Mouse (Mus musculus) midbrain, embryonic 11.5 days (tissue): Measurements from ENCODE around the gene Rtel1. TPM values are rescaled to one million over a fixed set of nuclear protein-coding genes. Genes with fewer than 3 reads are reported as not detected.

Source experiments
- ATAC-seq: fragments of 200-750 bp; cut with Nextera tagmentation; 2 replicates; pipeline ENCODE4 v1.8.0; 2017; ENCODE audit warnings: moderate TSS enrichment, moderate library complexity; ENCODE audit not compliant: low FRiP score
- DNase-seq: peaks from one replicate; pipeline ENCODE4 v3.0.0; 2015; ENCODE audit warnings: low spot score; ENCODE audit errors: missing footprints
- H3K27ac ChIP-seq: fragments of 300-500 bp; sonication (generic); 2 replicates; pipeline ENCODE4 v1.5.1; 2014; ENCODE audit warnings: low read depth, low read length
- H3K27me3 ChIP-seq: fragments of 300-500 bp; sonication (generic); 2 replicates; pipeline ENCODE4 v1.6.1; 2014; ENCODE audit warnings: mild to moderate bottlenecking, low read length, moderate library complexity, mixed read lengths; ENCODE audit not compliant: control insufficient read depth, insufficient read depth
- H3K36me3 ChIP-seq: fragments of 300-500 bp; sonication (generic); 2 replicates; pipeline ENCODE4 v1.6.1; 2014; ENCODE audit warnings: mild to moderate bottlenecking, low read length, moderate library complexity, mixed read lengths; ENCODE audit not compliant: control insufficient read depth, insufficient read depth
- H3K4me1 ChIP-seq: fragments of 300-500 bp; sonication (generic); 2 replicates; pipeline ENCODE4 v1.6.1; 2014; ENCODE audit warnings: low read length; ENCODE audit not compliant: control insufficient read depth, insufficient read depth
- H3K4me2 ChIP-seq: fragments of 300-500 bp; sonication (generic); 2 replicates; pipeline ENCODE4 v1.6.1; 2014; ENCODE audit warnings: mild to moderate bottlenecking, moderate library complexity
- H3K4me3 ChIP-seq: fragments of 300-500 bp; sonication (generic); 2 replicates; pipeline ENCODE4 v1.5.1; 2014; ENCODE audit warnings: low read depth, low read length
- H3K9ac ChIP-seq: fragments of 300-500 bp; sonication (generic); 2 replicates; pipeline ENCODE4 v1.6.1; 2014; ENCODE audit warnings: low read length
- H3K9me3 ChIP-seq: fragments of 300-500 bp; sonication (generic); 2 replicates; pipeline ENCODE4 v1.6.1; 2016; ENCODE audit warnings: low read length; ENCODE audit not compliant: control insufficient read depth
- WGBS: fragments of 180-500 bp; shearing (Covaris S2); extraction: QIAGEN DNeasy Blood & Tissue Kit; methylation state at CpG from one replicate; pipeline ENCODE4 v1.1.7; 2014; 5-methylcytosine and 5-hydroxymethylcytosine counted together
- polyA plus RNA-seq: library from polyadenylated mRNA; unstranded; fragments of >200 nt; fragmentation: Nextera tagmentation; extraction: Ambion mirVana; gene quantifications from 2 replicates; pipeline ENCODE4 v1.2.1, GENCODE M21; 2014

Gene Rtel1
- polyA plus RNA-seq, 1 experiment from 2014 or later, result 57.8 TPM

DNA sequence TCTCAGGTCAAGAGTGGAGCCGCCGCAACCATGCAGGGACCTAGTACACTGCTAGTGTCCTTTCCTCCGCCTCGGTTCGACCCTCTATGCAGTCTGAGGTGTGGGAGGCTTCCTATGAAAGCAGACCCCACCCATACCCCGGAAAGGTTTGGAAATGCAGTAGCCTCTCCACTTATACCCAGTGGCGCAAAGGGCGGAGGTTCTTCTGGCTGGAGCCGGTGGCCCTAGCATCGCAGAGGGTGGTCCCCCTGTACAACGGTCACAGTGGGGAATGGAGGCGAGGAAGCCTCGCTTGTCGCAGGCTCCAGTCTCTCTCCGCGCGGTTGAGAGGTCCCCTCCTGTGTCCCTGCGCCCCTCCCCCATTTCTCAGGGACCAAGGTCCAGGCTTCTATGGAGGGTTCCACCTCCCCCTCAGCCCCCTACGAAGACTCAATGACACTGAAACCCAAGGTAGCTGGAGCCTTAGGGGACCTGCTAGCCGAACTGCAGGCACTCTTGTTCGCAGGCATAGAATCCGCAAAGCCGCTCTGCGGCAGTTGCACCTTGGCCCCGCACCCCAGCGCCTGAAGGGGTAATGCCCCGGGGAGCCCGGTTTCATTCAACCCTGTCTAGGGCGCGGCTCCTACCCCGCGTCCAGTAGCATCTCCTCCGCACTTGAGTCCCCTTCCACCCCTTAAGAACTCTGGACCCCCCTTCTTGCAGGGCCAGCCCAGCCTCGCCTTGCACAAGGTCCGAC, 6.0 kb upstream of the Rtel1 start:
- no peaks in the 10 kb centered on the region for H3K36me3 ChIP-seq
- H3K4me3 ChIP-seq, result peak overlapping the region; percentile 65
- peak; percentile 86 for ATAC-seq
- no peaks in the 10 kb centered on the region; the same call in 1 of the 2 replicates for H3K27me3 ChIP-seq
- WGBS, result 1% methylated on average over 35 of the region's 35 CpGs
- DNase-seq, result peak; percentile 97
- peak overlapping the region; percentile 81 for H3K27ac ChIP-seq
- H3K4me1 ChIP-seq, result peaks cover 9% of the 10 kb centered on the region
- H3K9ac ChIP-seq, result peak overlapping the region; percentile 91
- no peaks in the 10 kb centered on the region for H3K9me3 ChIP-seq
- H3K4me2 ChIP-seq, result peak overlapping the region; percentile 88

DNA sequence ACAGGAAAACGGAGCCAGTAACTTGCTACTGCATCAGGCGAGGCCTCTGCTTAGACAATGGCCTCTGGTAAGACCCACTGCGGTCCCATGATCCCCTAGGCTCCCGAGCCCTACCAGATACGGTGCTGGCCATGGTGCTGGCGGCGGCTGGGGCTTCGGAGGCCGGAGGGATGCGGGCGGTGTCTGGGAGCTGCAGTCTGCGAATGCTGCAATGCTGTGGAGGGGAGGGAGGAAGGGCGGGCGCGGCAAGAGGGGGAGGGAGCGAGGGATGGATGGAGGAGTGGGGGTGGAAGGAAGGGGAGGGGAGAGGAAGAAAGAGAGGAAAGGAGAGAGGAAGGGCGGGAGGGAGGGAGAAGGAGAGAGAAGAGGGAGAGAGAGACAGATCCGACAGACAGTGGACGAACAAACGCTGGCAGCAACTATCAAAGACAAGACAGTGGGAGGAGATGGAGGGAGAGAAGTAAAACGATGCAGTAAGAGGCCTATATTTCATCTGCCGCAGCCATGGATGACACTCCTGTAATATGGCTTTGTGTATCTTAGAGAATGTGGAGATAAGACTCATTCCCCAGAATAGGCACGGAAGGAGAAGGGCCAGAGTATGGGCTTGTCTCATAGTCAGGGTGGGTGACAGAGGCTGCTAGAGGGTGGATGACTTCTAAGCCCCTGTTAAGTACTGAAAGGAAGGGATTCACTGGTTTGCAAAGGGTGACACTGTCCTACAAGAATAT, 5.3 kb upstream of the Rtel1 start, which contains the start of gene Stmn3:
Gene Stmn3, minus strand, starts transcription at position 421 of the 731 bp plus-strand sequence.
- peak; percentile 86 for DNase-seq
- Histone ChIP-seq H3K4me2 (peak within 1 kb of the TSS; percentile 88), H3K36me3 (no peaks in the 10 kb centered on the region), H3K9ac (peak within 1 kb of the TSS; percentile 91), H3K4me3 (peak within 1 kb of the TSS; percentile 65), H3K9me3 (no peaks in the 10 kb centered on the region), H3K4me1 (peaks cover 12% of the 10 kb centered on the region), H3K27me3 (no peaks in the 10 kb centered on the region; the same call in 1 of the 2 replicates), H3K27ac (peak within 1 kb of the TSS; percentile 81)
- ATAC-seq, result peak; percentile 90
- WGBS, result 3% methylated on average over 22 of the region's 23 CpGs

DNA sequence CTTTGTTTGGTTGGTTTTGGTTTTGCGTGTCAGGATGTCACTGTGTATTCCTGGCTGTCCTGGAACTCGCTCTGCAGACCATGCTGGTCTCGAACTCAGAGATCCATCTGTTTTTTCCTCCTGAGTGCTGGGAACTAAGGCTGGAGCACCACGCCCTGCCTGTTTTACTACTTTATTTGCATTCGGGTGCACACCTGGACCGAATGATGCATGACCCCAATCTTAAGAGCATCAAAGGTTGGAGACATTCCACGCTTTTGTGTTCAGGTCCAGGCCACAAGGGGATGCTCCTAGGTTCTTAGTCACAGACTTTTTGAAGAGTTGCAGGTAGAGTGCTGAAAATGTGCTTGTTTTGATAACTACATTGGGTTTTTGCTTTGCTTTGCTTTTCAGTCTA, 562 bp downstream of the Rtel1 start:
- ATAC-seq (no peak), DNase-seq (no peak)
- H3K4me1 ChIP-seq, result peaks cover 9% of the 10 kb centered on the region; the same call in 1 of the 2 replicates
- H3K9me3 ChIP-seq, result no peaks in the 10 kb centered on the region
- peak overlapping the region; percentile 51 for H3K4me3 ChIP-seq
- peak overlapping the region; percentile 68 for H3K4me2 ChIP-seq
- H3K36me3 ChIP-seq, result peaks cover 11% of the 10 kb centered on the region; the same call in 1 of the 2 replicates
- 16% methylated on average over 7 of the region's 7 CpGs for WGBS
- peak overlapping the region; percentile 55 for H3K9ac ChIP-seq
- no peaks in the 10 kb centered on the region for H3K27me3 ChIP-seq
- no peak overlapping the region for H3K27ac ChIP-seq

DNA sequence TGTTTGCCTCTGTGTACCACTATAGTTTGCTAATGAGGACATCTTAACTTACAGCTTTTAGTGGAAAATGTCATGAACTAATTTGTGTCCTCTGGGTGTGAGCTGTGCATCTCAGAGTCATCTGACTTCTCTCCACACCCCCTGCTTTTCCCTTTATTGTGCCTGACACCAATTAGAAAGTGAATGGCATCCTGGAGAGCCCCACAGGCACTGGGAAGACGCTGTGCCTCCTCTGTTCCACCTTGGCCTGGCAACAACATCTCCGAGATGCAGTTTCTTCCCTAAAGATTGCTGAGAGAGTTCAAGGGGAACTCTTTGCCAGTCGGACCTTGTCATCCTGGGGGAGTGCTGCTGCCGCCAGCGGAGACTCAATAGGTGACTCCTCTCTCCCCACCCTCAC, 2.6 kb downstream of the Rtel1 start:
- H3K4me2 ChIP-seq, result no peak overlapping the region
- DNase-seq, result no peak
- H3K9ac ChIP-seq, result no peak overlapping the region
- peaks cover 9% of the 10 kb centered on the region; the same call in 1 of the 2 replicates for H3K4me1 ChIP-seq
- no peak overlapping the region for H3K4me3 ChIP-seq
- no peak for ATAC-seq
- no peak overlapping the region for H3K27ac ChIP-seq
- 75% methylated on average over 5 of the region's 5 CpGs for WGBS
- peaks cover 13% of the 10 kb centered on the region; the same call in 1 of the 2 replicates for H3K36me3 ChIP-seq
- H3K27me3 ChIP-seq, result no peaks in the 10 kb centered on the region
- no peaks in the 10 kb centered on the region for H3K9me3 ChIP-seq

DNA sequence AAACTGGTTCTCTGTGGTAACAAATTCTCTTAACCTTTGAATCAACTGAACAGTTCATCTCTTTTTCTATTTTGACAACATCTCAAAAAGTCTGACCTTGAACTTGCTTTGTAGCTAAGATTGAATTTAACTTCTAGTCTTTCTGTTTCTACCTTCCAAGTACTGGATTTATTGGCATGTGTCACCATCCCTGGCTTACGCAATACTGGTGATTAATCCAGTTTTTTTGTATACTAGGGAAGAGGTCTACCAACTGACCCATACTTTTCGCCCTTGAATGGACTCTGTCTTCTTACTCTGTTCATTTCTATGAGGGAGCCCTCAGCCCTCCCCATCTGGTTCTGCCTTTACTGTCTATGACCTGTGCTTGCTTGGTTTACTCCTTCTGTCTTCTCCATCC, 6.6 kb downstream of the Rtel1 start:
- whole genome bisulfite sequencing, result 90% methylated on average over 2 of the region's 2 CpGs

DNA sequence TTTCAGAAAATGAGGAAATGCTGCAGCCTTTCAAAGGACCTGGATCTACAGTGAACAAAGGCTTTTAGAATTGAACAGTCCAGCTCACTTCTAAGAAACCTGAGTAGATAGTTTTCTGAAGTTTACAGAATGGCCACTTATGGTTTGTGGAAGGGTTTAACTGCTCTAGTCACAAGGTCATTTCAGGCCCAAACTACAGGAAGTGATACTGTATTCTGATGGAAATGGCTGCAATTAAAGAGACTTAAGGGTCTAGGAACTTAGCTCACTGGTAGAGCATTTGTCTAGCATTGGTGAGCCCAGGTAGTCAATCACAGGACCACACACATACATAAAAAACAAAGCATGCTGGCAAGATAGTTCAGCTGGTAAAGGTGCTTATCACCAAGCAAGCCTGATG, 13.0 kb downstream of the Rtel1 start:
- ATAC-seq, result no peak
- no peak for DNase-seq
- Histone ChIP-seq H3K27me3 (no peaks in the 10 kb centered on the region), H3K9me3 (no peaks in the 10 kb centered on the region), H3K4me2 (no peak overlapping the region), H3K36me3 (peaks cover 11% of the 10 kb centered on the region; the same call in 1 of the 2 replicates), H3K27ac (no peak overlapping the region), H3K4me1 (no peaks in the 10 kb centered on the region), H3K9ac (no peak overlapping the region), H3K4me3 (no peak overlapping the region)

More for the DNA sequence above, 6.6 kb downstream of the Rtel1 start:
- H3K4me3 ChIP-seq, result no peak overlapping the region
- H3K9ac ChIP-seq, result no peak overlapping the region
- DNase-seq (no peak), ATAC-seq (no peak)
- no peak overlapping the region for H3K27ac ChIP-seq
- no peak overlapping the region for H3K4me2 ChIP-seq
- no peaks in the 10 kb centered on the region for H3K9me3 ChIP-seq
- no peaks in the 10 kb centered on the region for H3K4me1 ChIP-seq
- peaks cover 18% of the 10 kb centered on the region; the same call in 1 of the 2 replicates for H3K36me3 ChIP-seq
- H3K27me3 ChIP-seq, result no peaks in the 10 kb centered on the region

DNA sequence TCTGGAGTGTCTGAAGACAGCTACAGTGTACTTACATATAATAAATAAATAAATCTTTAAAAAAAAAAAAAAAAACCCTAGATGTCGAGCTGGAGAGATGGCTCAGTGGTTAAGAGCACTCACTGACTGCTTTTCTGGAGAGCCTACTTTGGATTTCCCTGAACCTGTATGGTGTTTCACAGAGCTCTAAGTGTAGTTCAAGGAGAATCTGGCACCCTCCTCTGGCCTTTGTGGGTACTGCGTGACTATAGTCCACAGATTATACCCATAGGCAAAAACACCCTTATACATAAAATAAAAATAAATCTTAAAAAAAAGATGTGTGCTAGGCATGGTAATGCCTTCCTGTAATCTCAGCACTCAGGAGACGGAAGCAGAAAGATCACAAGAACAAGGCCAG, 14.5 kb downstream of the Rtel1 start:
- Histone ChIP-seq H3K27ac (no peak overlapping the region), H3K9me3 (no peaks in the 10 kb centered on the region), H3K4me3 (no peak overlapping the region), H3K4me1 (no peaks in the 10 kb centered on the region), H3K36me3 (peaks cover 14% of the 10 kb centered on the region; the same call in 1 of the 2 replicates), H3K27me3 (no peaks in the 10 kb centered on the region), H3K4me2 (no peak overlapping the region), H3K9ac (no peak overlapping the region)
- DNase-seq, result peak; percentile 95
- ATAC-seq, result peak; percentile 54
- WGBS, result 57% methylated on average over 3 of the region's 3 CpGs

DNA sequence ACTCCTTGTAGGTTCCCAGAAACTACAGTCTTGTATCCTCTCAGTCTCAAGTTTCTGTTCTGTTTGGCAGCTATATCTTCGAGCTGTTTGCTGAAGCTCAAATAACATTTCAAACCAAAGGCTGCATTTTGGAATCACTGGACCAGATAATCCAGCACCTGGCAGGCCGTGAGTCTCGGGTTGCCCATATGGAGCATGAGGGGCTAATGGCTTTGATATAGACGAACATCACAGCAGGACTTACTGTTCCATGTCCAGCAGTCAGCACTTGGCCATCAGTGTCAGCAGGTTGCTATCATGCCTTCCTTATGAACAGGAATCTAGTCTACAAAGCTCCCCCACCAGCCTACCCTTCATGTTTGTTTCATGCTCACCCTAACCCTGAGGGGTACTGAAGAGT, 20.9 kb downstream of the Rtel1 start:
- DNase-seq, result no peak
- Histone ChIP-seq H3K4me1 (no peaks in the 10 kb centered on the region), H3K9me3 (no peaks in the 10 kb centered on the region), H3K27ac (no peak overlapping the region), H3K4me2 (no peak overlapping the region), H3K36me3 (peaks cover 30% of the 10 kb centered on the region), H3K4me3 (no peak overlapping the region), H3K27me3 (no peaks in the 10 kb centered on the region), H3K9ac (no peak overlapping the region)
- 84% methylated on average over 4 of the region's 4 CpGs for WGBS
- no peak for ATAC-seq

DNA sequence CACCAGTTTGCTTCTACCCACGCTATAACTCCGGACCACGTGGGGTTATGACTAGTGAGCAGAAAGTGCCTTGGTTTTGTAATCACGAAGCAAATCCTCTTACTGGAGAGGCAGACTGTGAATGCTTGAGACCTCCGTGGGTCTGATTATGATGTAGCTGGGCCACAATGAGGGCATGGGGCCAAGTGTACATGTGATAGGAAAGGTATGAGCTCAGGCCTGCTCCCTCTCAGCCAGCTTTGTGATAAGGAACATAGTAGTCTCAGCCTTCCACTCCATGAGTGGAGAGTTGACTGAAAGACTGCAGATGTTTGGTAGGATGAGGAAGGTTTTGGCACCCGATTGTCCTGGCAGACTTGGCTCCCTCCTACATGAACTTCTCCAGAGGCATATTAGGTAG, 23.2 kb downstream of the Rtel1 start:
- peaks cover 31% of the 10 kb centered on the region for H3K36me3 ChIP-seq
- DNase-seq (no peak), ATAC-seq (no peak)
- H3K4me2 ChIP-seq, result no peak overlapping the region
- no peaks in the 10 kb centered on the region for H3K4me1 ChIP-seq
- no peak overlapping the region for H3K27ac ChIP-seq
- no peaks in the 10 kb centered on the region for H3K9me3 ChIP-seq
- H3K27me3 ChIP-seq, result no peaks in the 10 kb centered on the region
- H3K9ac ChIP-seq, result no peak overlapping the region
- H3K4me3 ChIP-seq, result no peak overlapping the region
- WGBS, result 94% methylated on average over 6 of the region's 6 CpGs
